Comparison of ENCODE assay signal across 10 mouse cellular contexts in the genomic region with DNA sequence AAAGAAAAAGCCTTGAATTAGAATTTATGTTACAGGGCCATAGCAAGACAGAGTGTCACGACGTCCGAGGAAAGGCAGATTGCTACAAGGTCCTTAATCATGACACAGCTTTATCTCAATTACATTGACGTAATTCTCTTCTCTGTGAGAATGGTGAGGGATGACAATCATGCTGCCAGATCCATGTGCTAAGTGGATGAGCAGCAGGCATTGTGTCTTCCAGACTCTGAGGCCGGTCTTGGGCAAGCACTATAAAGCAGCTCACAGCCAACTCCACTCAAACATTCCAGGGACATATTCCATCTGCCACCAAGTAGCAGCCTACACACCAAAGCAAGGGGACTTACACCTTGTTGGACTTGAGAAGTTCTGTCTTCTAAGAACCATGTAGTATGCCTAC. TPM values are rescaled to one million over a fixed set of nuclear protein-coding genes. Genes with fewer than 3 reads are reported as not detected.
DNase-seq lines count a peak whose midpoint lies in the region; ATAC-seq and TF ChIP-seq lines count a peak whose summit lies in the region.
"Had no signal": no experiment of that assay in that cellular context is flagged by ENCODE, and none has a peak within 500 bp of the region (broad histone marks: within the 10 kb centered on the region; RNA-seq: fewer than 3 reads in every experiment).

No protein-coding gene starts in this region.

- no peak for DNase-seq in frontal cortex, adult 2 months (ENCODE audit: extremely low spot score in 1 of 2, low spot score in 1 of 2)
- DNase-seq in liver: no peak
- no peak for DNase-seq in layer of hippocampus, postnatal 25 days (ENCODE audit: extremely low spot score in 1 of 2, low spot score in 1 of 2)
- DNase-seq in forebrain, embryonic 14.5 days (ENCODE audit: low spot score): no peak

- 49% methylated on average over 5 of the region's 5 CpGs for WGBS in liver, embryonic 15.5 days (ENCODE audit: insufficient replicate concordance)
- WGBS in bone marrow, adult 2 months: 13% methylated on average over 5 of the region's 5 CpGs
- 84% methylated on average over 5 of the region's 5 CpGs for WGBS in forebrain, embryonic 14.5 days

- H3K27me3 ChIP-seq in liver, embryonic 15.5 days: no peaks in the 10 kb centered on the region
- no peaks in the 10 kb centered on the region for H3K27me3 ChIP-seq in myocyte (ENCODE audit: control insufficient read depth, insufficient read depth, insufficient read length)
- no peaks in the 10 kb centered on the region for H3K27me3 ChIP-seq in forebrain, embryonic 14.5 days (replicated peaks; ENCODE audit: control insufficient read depth, insufficient read depth, low read length)
- H3K27me3 ChIP-seq: limb, embryonic 12.5 days had no signal

- H3K9ac ChIP-seq in liver, embryonic 15.5 days: no peak overlapping the region
- H3K9ac ChIP-seq in forebrain, embryonic 14.5 days (ENCODE audit: low read length): no peak overlapping the region
- H3K9ac ChIP-seq: limb, embryonic 12.5 days had no signal

- H3K27ac ChIP-seq in liver, embryonic 15.5 days (replicated peaks): no peak overlapping the region
- peak overlapping the region; percentile 80 for H3K27ac ChIP-seq in bone marrow, adult 2 months (ENCODE audit: control insufficient read depth, insufficient read depth, low read depth, low read length, poor library complexity)
- no peak overlapping the region for H3K27ac ChIP-seq in forebrain, embryonic 14.5 days (ENCODE audit: low read depth, low read length)
- H3K27ac ChIP-seq: limb, embryonic 12.5 days had no signal

- no peaks in the 10 kb centered on the region for H3K79me2 ChIP-seq in myocyte (ENCODE audit: control insufficient read depth, insufficient read depth)

- peaks cover 28% of the 10 kb centered on the region for H3K4me1 ChIP-seq in liver, embryonic 15.5 days (replicated peaks)
- peaks cover 3% of the 10 kb centered on the region; the same call in 1 of the 2 replicates for H3K4me1 ChIP-seq in bone marrow, adult 2 months (ENCODE audit: control insufficient read depth, insufficient read depth, low read length)
- no peaks in the 10 kb centered on the region for H3K4me1 ChIP-seq in forebrain, embryonic 14.5 days (ENCODE audit: control insufficient read depth, insufficient read depth, low read length)

- no peaks in the 10 kb centered on the region for H3K36me3 ChIP-seq in liver, embryonic 15.5 days (replicated peaks)
- no peaks in the 10 kb centered on the region for H3K36me3 ChIP-seq in myocyte (ENCODE audit: control insufficient read depth, insufficient read depth)
- H3K36me3 ChIP-seq in forebrain, embryonic 14.5 days (ENCODE audit: control insufficient read depth, insufficient read depth, low read length): no peaks in the 10 kb centered on the region

- peak; percentile 75 for ATAC-seq in frontal cortex, adult (ENCODE audit: low TSS enrichment)
- ATAC-seq in liver, embryonic 15.5 days (ENCODE audit: insufficient read depth): no peak
- ATAC-seq in forebrain, embryonic 14.5 days: no peak
- ATAC-seq: hindbrain, embryonic 16.5 days had no signal

- TF ChIP-seq CTCF in bone marrow, adult 2 months (IDR thresholded peaks at IDR 0.05; ENCODE audit: control insufficient read depth, insufficient read depth, low read length): no peak

- no peak overlapping the region for H3ac ChIP-seq in myocyte (ENCODE audit: control insufficient read depth, insufficient read length)

- H3K9me3 ChIP-seq in liver, embryonic 15.5 days (replicated peaks): no peaks in the 10 kb centered on the region
- H3K9me3 ChIP-seq in forebrain, embryonic 14.5 days (replicated peaks; ENCODE audit: control insufficient read depth, low read length): no peaks in the 10 kb centered on the region
- H3K9me3 ChIP-seq: limb, embryonic 12.5 days had no signal

- TF ChIP-seq POLR2A in bone marrow, adult 2 months (IDR thresholded peaks at IDR 0.05; ENCODE audit: borderline replicate concordance, control insufficient read depth, low read depth, low read length): no peak
- no peak for TF ChIP-seq POLR2A in myocyte (IDR thresholded peaks at IDR 0.05; ENCODE audit: insufficient read length, low read depth)

- H3K4me3 ChIP-seq in liver, embryonic 15.5 days (replicated peaks): no peak overlapping the region
- peak overlapping the region; percentile 14 for H3K4me3 ChIP-seq in bone marrow, adult 2 months (replicated peaks; ENCODE audit: control insufficient read depth, low read depth, low read length)
- no peak overlapping the region for H3K4me3 ChIP-seq in myocyte
- H3K4me3 ChIP-seq in forebrain, embryonic 14.5 days (ENCODE audit: low read depth, low read length): no peak overlapping the region
- H3K4me3 ChIP-seq: limb, embryonic 12.5 days had no signal

- H3K4me2 ChIP-seq in liver, embryonic 15.5 days: peak overlapping the region; percentile 15; the same call in 1 of the 2 replicates
- H3K4me2 ChIP-seq in myocyte (ENCODE audit: low read depth): peak overlapping the region; percentile 55
- H3K4me2 ChIP-seq in forebrain, embryonic 14.5 days (ENCODE audit: low read length): no peak overlapping the region
- H3K4me2 ChIP-seq: limb, embryonic 12.5 days had no signal

TF ChIP-seq in myocyte, 11 proteins besides CTCF, POLR2A, EP300 and RAD21:
- TF ChIP-seq MAX (IDR thresholded peaks at IDR 0.05; ENCODE audit: low read depth): no peak
- no peak for TF ChIP-seq TCF12 (IDR thresholded peaks at IDR 0.05; ENCODE audit: insufficient read depth, poor library complexity, severe bottlenecking)
- no peak for TF ChIP-seq MYOD1 (IDR thresholded peaks at IDR 0.05; ENCODE audit: control insufficient read depth in 1 of 3, insufficient read length in 2 of 3, low read depth in 2 of 3)
- TF ChIP-seq SRF (IDR thresholded peaks at IDR 0.05; ENCODE audit: control insufficient read depth, insufficient read length, low read depth): no peak
- TF ChIP-seq MYOG (IDR thresholded peaks at IDR 0.05; ENCODE audit: control insufficient read depth in 1 of 3, insufficient read depth in 1 of 3, insufficient read length in 2 of 3, low read depth in 2 of 3): no peak
- no peak for TF ChIP-seq POLR2AphosphoS2 (IDR thresholded peaks at IDR 0.05; ENCODE audit: insufficient read length, low read depth)
- no peak for TF ChIP-seq E2F4 (IDR thresholded peaks at IDR 0.05; ENCODE audit: insufficient read depth)
- no peak for TF ChIP-seq TCF3 (IDR thresholded peaks at IDR 0.05; ENCODE audit: insufficient read length, low read depth)
- no peak for TF ChIP-seq USF1 (IDR thresholded peaks at IDR 0.05; ENCODE audit: low read depth)
- TF ChIP-seq CEBPB (IDR thresholded peaks at IDR 0.05; ENCODE audit: insufficient read depth, poor library complexity, severe bottlenecking): no peak
- no peak for TF ChIP-seq REST (IDR thresholded peaks at IDR 0.05; ENCODE audit: insufficient read depth, insufficient read length)
TF ChIP-seq in myocyte: peak in this region for 0.

RNA-seq across cellular contexts. Expression of a gene that starts 17.7 kb away (rescaled TPM):
- 30.4 and 31.4 TPM in 2 replicates for polyA plus RNA-seq in frontal cortex, adult 2 months (2012; rRNA removed)
- 5.2 and 5.8 TPM in 2 replicates for polyA plus RNA-seq in liver, embryonic 15.5 days (2015; fragmentation: Nextera tagmentation; extraction: Ambion mirVana)
- polyA plus RNA-seq in bone marrow, adult 2 months (2011; ENCODE audit: insufficient read depth, insufficient read length, low replicate concordance, missing spikeins): 12.6 and 15.8 TPM in 2 replicates
- 3.6 TPM for polyA plus RNA-seq in myocyte (2012; fragmentation: generic; extraction: Trizol)
- total RNA-seq in layer of hippocampus, postnatal 25 days (2021): 10 to 100 TPM; 35.4 to 38.8 TPM
- 16.6 and 25.0 TPM in 2 replicates for polyA plus RNA-seq in forebrain, embryonic 14.5 days (2014; fragmentation: Nextera tagmentation; extraction: Ambion mirVana)

RNA-seq across cellular contexts. Expression of a gene that starts 45.0 kb away (rescaled TPM):
- 19.1 and 22.0 TPM in 2 replicates for polyA plus RNA-seq in frontal cortex, adult 2 months (2012; rRNA removed)
- polyA plus RNA-seq in liver, embryonic 15.5 days (2015; fragmentation: Nextera tagmentation; extraction: Ambion mirVana): 13.8 and 15.9 TPM in 2 replicates
- polyA plus RNA-seq in bone marrow, adult 2 months (2011; ENCODE audit: insufficient read depth, insufficient read length, low replicate concordance, missing spikeins): 2.2 and 8.8 TPM in 2 replicates
- 8.1 TPM for polyA plus RNA-seq in myocyte (2012; fragmentation: generic; extraction: Trizol)
- 10 to 100 TPM; 16.1 to 17.0 TPM for total RNA-seq in layer of hippocampus, postnatal 25 days (2021)
- 25.0 and 25.9 TPM in 2 replicates for polyA plus RNA-seq in forebrain, embryonic 14.5 days (2014; fragmentation: Nextera tagmentation; extraction: Ambion mirVana)
